Mouse (Mus musculus) stomach, embryonic 16.5 days (tissue): ENCODE data around the gene Mthfd1l. TPM values are rescaled to one million over a fixed set of nuclear protein-coding genes. Genes with fewer than 3 reads are reported as not detected.
"Not testable (repeated sequence)": the region's sequence is repeated elsewhere in the genome, so short reads cannot be mapped to it uniquely, and the experiment has no call there.

Source experiments
- ATAC-seq: fragments of 200-750 bp; cut with Nextera tagmentation; 2 replicates; pipeline ENCODE4 v1.8.0; 2017; ENCODE audit warnings: moderate number of reproducible peaks, moderate TSS enrichment; ENCODE audit not compliant: insufficient read depth, low FRiP score
- H3K27ac ChIP-seq: fragments of 300-500 bp; sonication (generic); 2 replicates; pipeline ENCODE4 v1.5.1; 2014; ENCODE audit warnings: low read length
- H3K27me3 ChIP-seq: fragments of 300-500 bp; sonication (generic); 2 replicates; pipeline ENCODE4 v1.6.1; 2014; ENCODE audit warnings: low read length, control low read depth, mixed read lengths; ENCODE audit not compliant: control insufficient read depth, insufficient read depth
- H3K36me3 ChIP-seq: fragments of 300-500 bp; sonication (generic); 2 replicates; pipeline ENCODE4 v1.6.1; 2014; ENCODE audit warnings: low read length; ENCODE audit not compliant: control insufficient read depth, insufficient read depth
- H3K4me1 ChIP-seq: fragments of 300-500 bp; sonication (generic); 2 replicates; pipeline ENCODE4 v1.6.1; 2014; ENCODE audit warnings: low read length, control low read depth, mixed read lengths; ENCODE audit not compliant: control insufficient read depth, insufficient read depth
- H3K4me2 ChIP-seq: fragments of 300-500 bp; sonication (generic); 2 replicates; pipeline ENCODE4 v1.6.1; 2014; ENCODE audit warnings: low read depth, low read length, mixed read lengths
- H3K4me3 ChIP-seq: fragments of 300-500 bp; sonication (generic); replicated peaks from 2 replicates; pipeline ENCODE4 v1.5.1; 2014; ENCODE audit warnings: mild to moderate bottlenecking, low read length
- H3K9ac ChIP-seq: fragments of 300-500 bp; sonication (generic); 2 replicates; pipeline ENCODE4 v1.6.1; 2014; ENCODE audit warnings: low read length
- H3K9me3 ChIP-seq: fragments of 300-500 bp; sonication (generic); replicated peaks from 2 replicates; pipeline ENCODE4 v1.6.1; 2016; ENCODE audit warnings: low read length, control low read depth; ENCODE audit not compliant: control insufficient read depth
- WGBS: fragments of 180-500 bp; shearing (Covaris S2); extraction: QIAGEN DNeasy Blood & Tissue Kit; methylation state at CpG from one replicate; pipeline ENCODE4 v1.1.7; 2014; 5-methylcytosine and 5-hydroxymethylcytosine counted together
- polyA plus RNA-seq: library from polyadenylated mRNA; unstranded; fragments of >200 nt; fragmentation: Nextera tagmentation; extraction: Ambion mirVana; gene quantifications from 2 replicates; pipeline ENCODE4 v1.2.1, GENCODE M21; 2015

The Mthfd1l gene
- polyA plus RNA-seq, 1 experiment from 2014 or later: 14.0 TPM

GRCm38 (mm10) chr10:4199926-4200325 is 227.0 kb downstream of the Mthfd1l start:
- H3K4me1 ChIP-seq: no peaks in the 10 kb centered on the region
- 82% methylated on average over 6 of the region's 6 CpGs for WGBS
- ATAC-seq: no peak
- no peaks in the 10 kb centered on the region for H3K27me3 ChIP-seq
- no peak overlapping the region for H3K4me3 ChIP-seq
- no peaks in the 10 kb centered on the region for H3K9me3 ChIP-seq
- H3K4me2 ChIP-seq: no peak overlapping the region
- H3K27ac ChIP-seq: no peak overlapping the region
- no peak overlapping the region for H3K9ac ChIP-seq
- no peaks in the 10 kb centered on the region for H3K36me3 ChIP-seq

- Histone ChIP-seq H3K36me3 (no peaks in the 10 kb centered on the region), H3K4me3 (no peak overlapping the region), H3K9ac (no peak overlapping the region), H3K4me2 (no peak overlapping the region), H3K27ac (no peak overlapping the region), H3K4me1 (no peaks in the 10 kb centered on the region), H3K27me3 (no peaks in the 10 kb centered on the region), H3K9me3 (no peaks in the 10 kb centered on the region)
- WGBS: 89% methylated on average over 5 of the region's 5 CpGs
- ATAC-seq: no peak
Observed at GRCm38 (mm10) chr10:4200546-4201104, 227.7 kb downstream of the Mthfd1l start.

- 84% methylated on average over 4 of the region's 4 CpGs for WGBS
- no peaks in the 10 kb centered on the region for H3K27me3 ChIP-seq
- no peak overlapping the region for H3K4me2 ChIP-seq
- ATAC-seq: no peak
- H3K9me3 ChIP-seq: no peaks in the 10 kb centered on the region
- no peak overlapping the region for H3K4me3 ChIP-seq
- no peaks in the 10 kb centered on the region for H3K4me1 ChIP-seq
- no peak overlapping the region for H3K9ac ChIP-seq
- H3K27ac ChIP-seq: no peak overlapping the region
- H3K36me3 ChIP-seq: no peaks in the 10 kb centered on the region
Observed at GRCm38 (mm10) chr10:4201141-4201540, 228.2 kb downstream of the Mthfd1l start.

GRCm38 (mm10) chr10:4203651-4204050 is 230.7 kb downstream of the Mthfd1l start:
- not testable (repeated sequence) for H3K36me3 ChIP-seq, H3K9me3 ChIP-seq, H3K27me3 ChIP-seq, H3K27ac ChIP-seq, H3K4me3 ChIP-seq, H3K4me1 ChIP-seq, H3K4me2 ChIP-seq, ATAC-seq, H3K9ac ChIP-seq
- 40% methylated on average over 5 of the region's 6 CpGs for WGBS

GRCm38 (mm10) chr10:4209040-4209439 is 236.1 kb downstream of the Mthfd1l start:
- H3K36me3 ChIP-seq: no peaks in the 10 kb centered on the region
- no peak overlapping the region for H3K9ac ChIP-seq
- WGBS: 74% methylated on average over 15 of the region's 15 CpGs
- ATAC-seq: no peak
- no peak overlapping the region for H3K4me2 ChIP-seq
- H3K27ac ChIP-seq: no peak overlapping the region
- no peaks in the 10 kb centered on the region for H3K27me3 ChIP-seq
- no peaks in the 10 kb centered on the region; the same call in 1 of the 2 replicates for H3K4me1 ChIP-seq
- H3K4me3 ChIP-seq: no peak overlapping the region
- H3K9me3 ChIP-seq: no peaks in the 10 kb centered on the region

GRCm38 (mm10) chr10:4210313-4211066 is 237.6 kb downstream of the Mthfd1l start:
- Histone ChIP-seq H3K36me3 (no peaks in the 10 kb centered on the region), H3K4me1 (no peaks in the 10 kb centered on the region; the same call in 1 of the 2 replicates), H3K27me3 (no peaks in the 10 kb centered on the region), H3K4me3 (peak overlapping the region; percentile 28), H3K9me3 (no peaks in the 10 kb centered on the region), H3K27ac (no peak overlapping the region), H3K4me2 (peak overlapping the region; percentile 49), H3K9ac (peak overlapping the region; percentile 63)
- no peak for ATAC-seq
- 17% methylated on average over 24 of the region's 24 CpGs for WGBS

GRCm38 (mm10) chr10:4211067-4211447 is 238.1 kb downstream of the Mthfd1l start:
- no peaks in the 10 kb centered on the region for H3K27me3 ChIP-seq
- no peak overlapping the region for H3K9ac ChIP-seq
- no peak overlapping the region for H3K27ac ChIP-seq
- no peak for ATAC-seq
- H3K36me3 ChIP-seq: no peaks in the 10 kb centered on the region
- no peaks in the 10 kb centered on the region for H3K9me3 ChIP-seq
- no peak overlapping the region for H3K4me3 ChIP-seq
- H3K4me2 ChIP-seq: peak overlapping the region; percentile 49; the same call in 1 of the 2 replicates
- H3K4me1 ChIP-seq: no peaks in the 10 kb centered on the region; the same call in 1 of the 2 replicates
- 64% methylated on average over 4 of the region's 4 CpGs for WGBS

Other genes starting within 250 kb of the Mthfd1l start
- gene Plekhg1, start 232.8 kb upstream of the Mthfd1l start, polyA plus RNA-seq: 11.7 and 14.0 TPM in 2 replicates